Mouse (Mus musculus): Measurements from ENCODE around the gene Entr1.

DNA sequence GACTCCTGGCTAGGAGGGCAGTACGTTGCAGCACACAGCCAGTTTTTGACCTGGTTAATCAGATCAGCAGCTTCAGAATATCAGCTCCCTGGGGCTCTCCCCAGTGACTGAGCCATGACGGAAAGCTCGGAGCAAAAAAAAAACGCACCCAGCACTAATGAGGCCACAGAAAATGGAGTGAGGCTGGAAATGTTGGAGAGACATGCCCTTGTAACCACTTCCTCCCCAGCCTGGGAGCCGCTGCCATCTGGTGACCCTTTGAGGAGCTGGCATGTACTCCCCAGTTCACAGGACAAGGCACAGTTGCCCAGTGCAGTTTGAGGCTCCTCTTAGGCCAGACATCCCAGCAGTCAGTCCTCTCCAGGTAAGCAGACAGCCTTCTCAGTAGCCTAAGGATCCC is 21.0 kb upstream of the Entr1 start:
- TF ChIP-seq POLR2A (IDR thresholded peaks at IDR 0.05; ENCODE audit: insufficient read length, low read depth) (no peak), CEBPB (IDR thresholded peaks at IDR 0.05; ENCODE audit: insufficient read depth, poor library complexity, severe bottlenecking) (no peak), POLR2AphosphoS2 (IDR thresholded peaks at IDR 0.05; ENCODE audit: insufficient read length, low read depth) (no peak), REST (IDR thresholded peaks at IDR 0.05; ENCODE audit: insufficient read depth, insufficient read length) (no peak), E2F4 (IDR thresholded peaks at IDR 0.05; ENCODE audit: insufficient read depth) (no peak), SRF (IDR thresholded peaks at IDR 0.05; ENCODE audit: control insufficient read depth, insufficient read length, low read depth) (no peak), MYOG (IDR thresholded peaks at IDR 0.05; ENCODE audit: control insufficient read depth in 1 of 3, insufficient read depth in 1 of 3, insufficient read length in 2 of 3, low read depth in 2 of 3) (no peak), MYOD1 (IDR thresholded peaks at IDR 0.05; ENCODE audit: control insufficient read depth in 1 of 3, insufficient read length in 2 of 3, low read depth in 2 of 3) (no peak)
